ENCODE assay signal across 19 mouse cellular contexts in genomic region chr10:18447299-18447698, GRCm38 (mm10).
DNase-seq lines count a peak whose midpoint lies in the region; ATAC-seq and TF ChIP-seq lines count a peak whose summit lies in the region.
"Had no signal": no experiment of that assay in that cellular context is flagged by ENCODE, and none has a peak within 500 bp of the region (broad histone marks: within the 10 kb centered on the region; RNA-seq: fewer than 3 reads in every experiment).

No protein-coding gene starts in this region.

- H3K36me3 ChIP-seq in forebrain, embryonic 11.5 days (ENCODE audit: control insufficient read depth, insufficient read depth, low read length), result no peaks in the 10 kb centered on the region
- no peaks in the 10 kb centered on the region for H3K36me3 ChIP-seq in forebrain, embryonic 10.5 days (replicated peaks)
- H3K36me3 ChIP-seq in lung, embryonic 14.5 days (ENCODE audit: insufficient read depth), result no peaks in the 10 kb centered on the region
- no peaks in the 10 kb centered on the region for H3K36me3 ChIP-seq in liver, embryonic 11.5 days (ENCODE audit: control insufficient read depth, insufficient read depth, low read length)
- no peaks in the 10 kb centered on the region for H3K36me3 ChIP-seq in neural tube, embryonic 15.5 days
- no peaks in the 10 kb centered on the region for H3K36me3 ChIP-seq in midbrain, embryonic 15.5 days (replicated peaks)
- H3K36me3 ChIP-seq: hindbrain, embryonic 10.5 days had no signal

- no peaks in the 10 kb centered on the region for H3K9me3 ChIP-seq in forebrain, embryonic 11.5 days (ENCODE audit: control insufficient read depth, low read length)
- H3K9me3 ChIP-seq in forebrain, embryonic 10.5 days, result no peaks in the 10 kb centered on the region
- H3K9me3 ChIP-seq in lung, embryonic 14.5 days (ENCODE audit: low read depth, low read length), result no peaks in the 10 kb centered on the region
- H3K9me3 ChIP-seq in liver, embryonic 11.5 days (ENCODE audit: control insufficient read depth, low read length), result no peaks in the 10 kb centered on the region
- H3K9me3 ChIP-seq in neural tube, embryonic 15.5 days (replicated peaks), result no peaks in the 10 kb centered on the region
- H3K9me3 ChIP-seq in midbrain, embryonic 15.5 days, result no peaks in the 10 kb centered on the region
- H3K9me3 ChIP-seq: hindbrain, embryonic 10.5 days had no signal

- peak overlapping the region; percentile 21; the same call in 1 of the 2 replicates for H3K27ac ChIP-seq in forebrain, embryonic 11.5 days (ENCODE audit: low read depth, low read length)
- no peak overlapping the region; the same call in 1 of the 2 replicates for H3K27ac ChIP-seq in forebrain, embryonic 10.5 days
- H3K27ac ChIP-seq in lung, embryonic 14.5 days (ENCODE audit: low read depth), result 0 out of 2 replicates have a peak overlapping the region, but pooled peaks have one; percentile 40
- H3K27ac ChIP-seq in liver, embryonic 11.5 days (ENCODE audit: low read depth, low read length), result 0 out of 2 replicates have a peak overlapping the region, but pooled peaks have one; percentile 41
- H3K27ac ChIP-seq in neural tube, embryonic 15.5 days (replicated peaks), result no peak overlapping the region
- H3K27ac ChIP-seq in midbrain, embryonic 15.5 days, result no peak overlapping the region
- H3K27ac ChIP-seq: hindbrain, postnatal 0 days had no signal

- H3K4me3 ChIP-seq in forebrain, embryonic 11.5 days (ENCODE audit: low read depth, low read length), result no peak overlapping the region
- no peak overlapping the region for H3K4me3 ChIP-seq in forebrain, embryonic 10.5 days
- no peak overlapping the region for H3K4me3 ChIP-seq in lung, embryonic 14.5 days (ENCODE audit: low read depth, low read length)
- no peak overlapping the region for H3K4me3 ChIP-seq in liver, embryonic 11.5 days (ENCODE audit: low read depth, low read length)
- no peak overlapping the region for H3K4me3 ChIP-seq in neural tube, embryonic 15.5 days (replicated peaks)
- H3K4me3 ChIP-seq in midbrain, embryonic 15.5 days, result no peak overlapping the region
- H3K4me3 ChIP-seq: hindbrain, embryonic 10.5 days had no signal

- H3K27me3 ChIP-seq in forebrain, embryonic 11.5 days (ENCODE audit: control insufficient read depth, insufficient read depth, low read length), result no peaks in the 10 kb centered on the region
- H3K27me3 ChIP-seq in forebrain, embryonic 10.5 days (ENCODE audit: poor library complexity, severe bottlenecking), result no peaks in the 10 kb centered on the region
- H3K27me3 ChIP-seq in lung, embryonic 14.5 days (ENCODE audit: insufficient read depth, low read length), result no peaks in the 10 kb centered on the region
- H3K27me3 ChIP-seq in liver, embryonic 11.5 days (replicated peaks; ENCODE audit: control insufficient read depth, insufficient read depth, low read length), result no peaks in the 10 kb centered on the region
- no peaks in the 10 kb centered on the region for H3K27me3 ChIP-seq in neural tube, embryonic 15.5 days (replicated peaks)
- no peaks in the 10 kb centered on the region; the same call in 1 of the 2 replicates for H3K27me3 ChIP-seq in midbrain, embryonic 15.5 days (replicated peaks)

- DNase-seq in forebrain, embryonic 11.5 days (ENCODE audit: low spot score), result no peak
- no peak for DNase-seq in forebrain, embryonic 10.5 days (ENCODE audit: extremely low spot score, low spot score)
- DNase-seq in lung, embryonic 14.5 days, result no peak
- DNase-seq in lung, postnatal 36 days, result no peak
- DNase-seq in liver, embryonic 11.5 days (ENCODE audit: low spot score), result no peak
- DNase-seq in ovary, postnatal 36 days (ENCODE audit: low spot score), result no peak
- DNase-seq: adrenal gland, adult 2 months; cerebellum, adult 2 months; gastrocnemius, postnatal 25 days; kidney, adult 2 months; kidney, postnatal 14 days; lung, adult 18-20 months; thymus, postnatal 25 days had no signal

- ATAC-seq in forebrain, embryonic 11.5 days (replicated peaks; ENCODE audit: low FRiP score), result no peak
- no peak for ATAC-seq in lung, embryonic 14.5 days (ENCODE audit: insufficient read depth)
- peak; percentile 94 for ATAC-seq in liver, embryonic 11.5 days (replicated peaks; ENCODE audit: low FRiP score)
- ATAC-seq in neural tube, embryonic 15.5 days (ENCODE audit: low FRiP score), result no peak
- no peak for ATAC-seq in midbrain, embryonic 15.5 days (replicated peaks)
- ATAC-seq: forebrain, embryonic 14.5 days; midbrain, embryonic 16.5 days had no signal

- TF ChIP-seq CTCF in lung, embryonic 14.5 days (IDR thresholded peaks at IDR 0.05; ENCODE audit: low read depth), result no peak

- WGBS in forebrain, embryonic 11.5 days, result 63% methylated on average over 4 of the region's 4 CpGs
- 66% methylated on average over 4 of the region's 4 CpGs for WGBS in forebrain, embryonic 10.5 days
- 23% methylated on average over 4 of the region's 4 CpGs for WGBS in lung, embryonic 14.5 days
- 33% methylated on average over 4 of the region's 4 CpGs for WGBS in liver, embryonic 11.5 days
- WGBS in neural tube, embryonic 15.5 days, result 69% methylated on average over 4 of the region's 4 CpGs
- 70% methylated on average over 4 of the region's 4 CpGs for WGBS in midbrain, embryonic 15.5 days

- no peak overlapping the region for H3K4me2 ChIP-seq in forebrain, embryonic 11.5 days (ENCODE audit: low read depth, low read length, severe bottlenecking)
- no peak overlapping the region for H3K4me2 ChIP-seq in lung, embryonic 14.5 days
- H3K4me2 ChIP-seq in liver, embryonic 11.5 days, result peak overlapping the region; percentile 27; the same call in 1 of the 2 replicates
- no peak overlapping the region for H3K4me2 ChIP-seq in neural tube, embryonic 15.5 days
- no peak overlapping the region for H3K4me2 ChIP-seq in midbrain, embryonic 15.5 days

- H3K9ac ChIP-seq in forebrain, embryonic 11.5 days (ENCODE audit: low read length), result no peak overlapping the region
- no peak overlapping the region for H3K9ac ChIP-seq in lung, embryonic 14.5 days
- H3K9ac ChIP-seq in liver, embryonic 11.5 days (ENCODE audit: low read depth, low read length), result no peak overlapping the region
- no peak overlapping the region for H3K9ac ChIP-seq in neural tube, embryonic 15.5 days (replicated peaks)
- no peak overlapping the region for H3K9ac ChIP-seq in midbrain, embryonic 15.5 days

- H3K4me1 ChIP-seq in forebrain, embryonic 11.5 days (replicated peaks; ENCODE audit: control insufficient read depth, insufficient read depth, low read length), result peaks cover 14% of the 10 kb centered on the region; the same call in 1 of the 2 replicates
- peaks cover 62% of the 10 kb centered on the region for H3K4me1 ChIP-seq in forebrain, embryonic 10.5 days
- H3K4me1 ChIP-seq in lung, embryonic 14.5 days (ENCODE audit: insufficient read depth), result peaks cover 7% of the 10 kb centered on the region; the same call in 1 of the 2 replicates
- H3K4me1 ChIP-seq in liver, embryonic 11.5 days (replicated peaks; ENCODE audit: control insufficient read depth, insufficient read depth, low read length), result peaks cover 11% of the 10 kb centered on the region
- peaks cover 13% of the 10 kb centered on the region for H3K4me1 ChIP-seq in neural tube, embryonic 15.5 days
- peaks cover 19% of the 10 kb centered on the region for H3K4me1 ChIP-seq in midbrain, embryonic 15.5 days

Comparison
In these comparisons a context has a peak if more than half of its experiments do, and no peak if none do; other contexts are left out.
1. H3K27ac ChIP-seq: peak in forebrain, embryonic 11.5 days (single experiment), lung, embryonic 14.5 days (single experiment) and liver, embryonic 11.5 days (single experiment); none in forebrain, embryonic 10.5 days (single experiment), neural tube, embryonic 15.5 days (single experiment) and midbrain, embryonic 15.5 days (single experiment).